Mouse (Mus musculus): ENCODE data around the gene Trpc4. TPM values are rescaled to one million over a fixed set of nuclear protein-coding genes. Genes with fewer than 3 reads are reported as not detected.

The Trpc4 gene
- polyA plus RNA-seq, 1 experiment, result not detected

GRCm38 (mm10) chr3:54352891-54353652 is 197.2 kb downstream of the Trpc4 start:
- no peaks in the 10 kb centered on the region for H3K9me3 ChIP-seq (ENCODE audit: control insufficient read depth, low read length)
- no peak for TF ChIP-seq TAL1 (IDR thresholded peaks at IDR 0.05; ENCODE audit: low read length)
- no peak for TF ChIP-seq GATA1 (IDR thresholded peaks at IDR 0.05; ENCODE audit: low read length)
- no peaks in the 10 kb centered on the region for H3K27me3 ChIP-seq (ENCODE audit: control insufficient read depth)
- H3K4me3 ChIP-seq (replicated peaks), result no peak overlapping the region
- H3K4me1 ChIP-seq (ENCODE audit: control insufficient read depth), result no peaks in the 10 kb centered on the region
- no peaks in the 10 kb centered on the region for H3K36me3 ChIP-seq (ENCODE audit: control insufficient read depth)

GRCm38 (mm10) chr3:54357561-54357960 is 201.7 kb downstream of the Trpc4 start:
- no peak for TF ChIP-seq GATA1 (IDR thresholded peaks at IDR 0.05; ENCODE audit: low read length)
- no peak for TF ChIP-seq TAL1 (IDR thresholded peaks at IDR 0.05; ENCODE audit: low read length)
- Histone ChIP-seq H3K36me3 (ENCODE audit: control insufficient read depth) (no peaks in the 10 kb centered on the region), H3K4me3 (replicated peaks) (no peak overlapping the region), H3K9me3 (ENCODE audit: control insufficient read depth, low read length) (no peaks in the 10 kb centered on the region), H3K4me1 (ENCODE audit: control insufficient read depth) (no peaks in the 10 kb centered on the region), H3K27me3 (ENCODE audit: control insufficient read depth) (no peaks in the 10 kb centered on the region)

- no peaks in the 10 kb centered on the region for H3K27me3 ChIP-seq (ENCODE audit: control insufficient read depth)
- no peaks in the 10 kb centered on the region for H3K36me3 ChIP-seq (ENCODE audit: control insufficient read depth)
- no peaks in the 10 kb centered on the region for H3K4me1 ChIP-seq (ENCODE audit: control insufficient read depth)
- no peak for TF ChIP-seq GATA1 (IDR thresholded peaks at IDR 0.05; ENCODE audit: low read length)
- TF ChIP-seq TAL1 (IDR thresholded peaks at IDR 0.05; ENCODE audit: low read length), result no peak
- no peaks in the 10 kb centered on the region for H3K9me3 ChIP-seq (ENCODE audit: control insufficient read depth, low read length)
- H3K4me3 ChIP-seq (replicated peaks), result no peak overlapping the region
Observed at GRCm38 (mm10) chr3:54358463-54359189, 202.8 kb downstream of the Trpc4 start.

DNA sequence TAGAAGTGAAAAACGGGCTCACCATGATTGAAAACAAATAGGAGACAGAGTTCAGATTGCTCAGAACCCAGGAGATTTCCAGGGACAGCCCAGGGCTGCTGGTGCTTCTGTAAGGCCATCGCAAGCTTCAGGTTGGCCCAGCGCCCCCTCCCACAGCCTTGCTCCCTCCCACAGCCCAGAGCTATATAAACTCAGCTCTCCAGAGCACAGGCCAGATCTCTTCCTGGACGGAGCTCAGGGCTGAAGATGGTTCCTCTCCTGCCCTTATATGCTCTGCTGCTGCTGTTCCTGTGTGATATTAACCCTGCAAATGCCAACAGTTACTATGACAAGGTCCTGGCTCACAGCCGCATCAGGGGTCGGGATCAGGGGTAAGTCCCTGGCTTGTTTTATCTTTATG is 205.1 kb downstream of the Trpc4 start, which contains the start of gene Postn:
TSS of gene Postn (plus strand) at position 213 of the 400 bp plus-strand sequence.
- Histone ChIP-seq H3K4me1 (ENCODE audit: control insufficient read depth) (no peaks in the 10 kb centered on the region), H3K36me3 (ENCODE audit: control insufficient read depth) (no peaks in the 10 kb centered on the region), H3K9me3 (ENCODE audit: control insufficient read depth, low read length) (no peaks in the 10 kb centered on the region), H3K4me3 (replicated peaks) (no peak within 1 kb of the TSS), H3K27me3 (ENCODE audit: control insufficient read depth) (no peaks in the 10 kb centered on the region)
- TF ChIP-seq GATA1 (IDR thresholded peaks at IDR 0.05; ENCODE audit: low read length), result no peak
- no peak for TF ChIP-seq TAL1 (IDR thresholded peaks at IDR 0.05; ENCODE audit: low read length)

DNA sequence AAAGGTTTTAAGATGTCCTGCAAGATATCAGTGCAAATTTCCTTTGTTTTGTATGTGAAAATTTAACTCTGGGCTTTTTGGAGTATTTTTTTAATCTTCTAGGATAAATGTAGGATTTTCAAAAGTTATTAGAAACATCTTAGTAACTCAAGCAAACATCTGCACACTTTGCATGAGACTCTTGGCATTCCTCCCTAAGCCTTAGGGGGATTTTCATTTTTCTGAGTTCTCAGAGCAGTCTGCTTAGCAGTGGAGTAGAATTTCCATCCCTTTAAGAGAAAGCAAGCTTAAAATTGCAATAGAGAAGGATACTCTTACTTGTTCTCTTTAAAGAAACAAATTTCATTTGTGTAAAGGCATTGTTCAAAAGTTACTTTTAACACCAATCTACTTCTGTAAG is 205.8 kb downstream of the Trpc4 start:
- TF ChIP-seq GATA1 (IDR thresholded peaks at IDR 0.05; ENCODE audit: low read length), result no peak
- no peak overlapping the region for H3K4me3 ChIP-seq (replicated peaks)
- H3K4me1 ChIP-seq (ENCODE audit: control insufficient read depth), result no peaks in the 10 kb centered on the region
- no peaks in the 10 kb centered on the region for H3K9me3 ChIP-seq (ENCODE audit: control insufficient read depth, low read length)
- no peaks in the 10 kb centered on the region for H3K27me3 ChIP-seq (ENCODE audit: control insufficient read depth)
- no peaks in the 10 kb centered on the region for H3K36me3 ChIP-seq (ENCODE audit: control insufficient read depth)

Other genes starting within 250 kb of the Trpc4 start
- 0.01 TPM in 1 of 2 replicates, not detected in the other for gene Postn, start 205.1 kb downstream of the Trpc4 start, polyA plus RNA-seq (2012)